Mouse (Mus musculus): ENCODE data around the gene Gcn1l1. TPM values are rescaled to one million over a fixed set of nuclear protein-coding genes. Genes with fewer than 3 reads are reported as not detected.

Gcn1l1 gene
- polyA plus RNA-seq (2017; shearing (Covaris generic)): 70.9 TPM

DNA sequence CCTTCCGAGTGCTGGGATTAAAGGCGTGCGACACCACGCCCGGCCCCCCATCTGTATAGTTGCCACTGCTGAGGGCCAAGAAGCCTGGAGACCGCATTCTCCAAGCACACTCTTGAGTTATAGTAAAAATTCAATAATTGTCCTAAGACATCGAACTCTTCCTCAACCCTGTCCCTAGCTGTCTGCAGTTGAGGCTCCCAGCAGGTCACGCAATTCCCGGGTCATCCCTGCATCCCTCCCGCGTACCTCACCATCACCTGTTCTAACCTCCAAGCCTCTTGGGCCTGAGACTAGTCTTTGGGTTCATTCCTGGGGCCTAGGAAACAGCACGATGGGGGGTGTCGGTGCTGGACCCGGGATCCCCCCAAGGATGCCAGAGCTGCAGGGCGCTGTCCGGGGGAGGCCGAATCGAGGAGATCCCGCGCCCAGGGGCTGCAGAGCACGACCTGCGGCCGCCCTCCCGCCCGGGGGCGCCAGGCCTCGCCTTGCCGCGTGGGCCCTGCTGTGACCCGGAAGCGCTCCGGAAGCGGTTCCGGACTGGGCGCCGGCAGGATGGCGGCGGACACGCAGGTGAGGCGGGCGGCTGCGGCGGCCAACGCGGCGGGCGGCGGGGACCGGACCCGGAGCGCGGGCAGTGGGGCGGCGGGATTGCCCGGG lies at the start of gene Gcn1l1:
Gene Gcn1l1 (plus strand): TSS at position 518 of the 657 bp plus-strand sequence.

DNA sequence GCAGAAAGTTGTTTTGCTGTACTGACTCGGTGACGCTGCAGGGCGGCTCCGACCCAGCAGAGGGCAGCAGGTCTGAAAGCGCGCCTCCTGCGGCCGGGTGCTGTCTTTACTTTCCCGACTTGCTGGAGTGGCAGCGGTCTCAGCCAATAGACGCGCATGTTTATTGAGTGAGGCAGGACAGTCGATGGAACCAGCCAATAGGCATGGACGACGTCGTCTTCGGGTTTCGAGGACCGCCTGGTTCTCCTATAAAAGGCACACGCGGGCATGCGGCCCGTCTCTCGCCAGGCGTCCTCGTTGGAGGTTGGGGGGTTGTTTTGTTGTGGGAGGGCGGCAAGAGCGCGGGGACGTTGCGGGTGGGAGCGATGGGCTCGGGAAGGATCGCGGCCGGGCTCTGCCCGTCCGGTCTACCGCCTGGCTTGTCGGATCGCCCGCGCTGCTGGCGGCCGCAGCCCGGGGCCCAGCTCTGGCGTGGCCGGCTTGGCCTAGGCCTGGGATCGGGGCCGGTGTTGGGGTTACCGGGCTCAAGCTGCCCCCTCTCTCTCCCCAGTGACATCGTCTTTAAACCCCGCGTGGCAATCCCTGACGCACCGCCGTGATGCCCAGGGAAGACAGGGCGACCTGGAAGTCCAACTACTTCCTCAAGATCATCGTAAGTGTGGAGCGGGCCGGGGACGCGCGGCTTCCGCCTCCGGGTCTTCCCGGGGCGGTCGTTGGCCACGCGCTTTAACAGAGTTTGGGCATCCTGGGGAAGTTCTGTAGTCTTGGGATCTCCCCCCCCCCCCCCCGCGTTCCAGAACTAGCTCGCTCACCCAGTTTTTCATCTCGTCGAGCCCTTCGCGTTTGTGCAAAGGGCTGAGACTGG lies 5.6 kb upstream of the Gcn1l1 start, which contains the start of gene Rplp0:
Gene Rplp0 (plus strand): TSS at position 231 of the 865 bp plus-strand sequence.

DNA sequence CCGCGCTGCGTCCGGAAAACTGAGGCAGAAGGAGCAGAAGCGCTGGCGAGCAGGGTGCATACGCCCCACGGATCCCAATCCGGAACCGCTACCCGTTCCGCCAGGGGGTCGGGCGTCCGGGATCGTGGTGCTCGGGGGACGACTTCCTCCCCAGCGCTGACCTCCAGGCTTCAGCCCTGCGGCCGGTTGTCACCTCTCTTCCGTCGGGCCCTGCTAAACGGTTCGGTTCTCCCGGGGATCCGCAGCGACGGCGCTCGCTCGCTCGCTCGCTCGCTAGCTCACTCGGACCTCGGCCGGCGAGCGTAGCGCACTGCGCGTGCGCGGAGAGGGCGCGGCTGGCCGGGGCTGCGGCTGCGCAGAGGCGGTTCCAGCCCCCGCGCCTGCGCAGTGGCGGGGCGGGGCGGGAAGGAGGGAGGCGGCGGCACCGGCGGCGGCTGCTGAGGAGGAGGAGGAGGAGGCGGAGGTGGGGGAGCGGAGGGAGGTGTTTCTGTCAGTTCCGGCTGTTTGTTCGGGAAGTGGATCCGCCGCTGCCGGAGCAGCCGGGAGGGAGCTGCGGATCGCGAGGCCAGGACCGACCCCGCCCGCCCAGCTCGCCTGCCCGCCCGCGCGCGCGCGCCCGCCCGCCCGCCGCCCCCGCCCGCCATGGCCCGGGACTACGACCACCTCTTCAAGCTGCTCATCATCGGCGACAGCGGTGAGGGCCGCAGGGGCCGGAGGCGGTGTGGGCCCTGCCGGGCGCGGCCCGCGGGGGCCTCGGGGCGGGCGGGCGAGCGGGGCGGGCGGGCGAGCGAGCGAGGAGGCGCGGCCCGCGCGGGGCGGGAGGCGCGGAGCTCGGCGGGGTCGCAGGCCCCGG lies 66.7 kb downstream of the Gcn1l1 start, which contains the start of gene Rab35:
Gene Rab35 (plus strand): TSS at position 404 of the 853 bp plus-strand sequence.

Other genes starting within 250 kb of the Gcn1l1 start
- 72.7 TPM for gene Srsf9, start 238.1 kb upstream of the Gcn1l1 start, polyA plus RNA-seq (2017; shearing (Covaris generic))
- gene Gatc, start 224.1 kb upstream of the Gcn1l1 start, polyA plus RNA-seq (2017; shearing (Covaris generic)): 9.4 TPM
- 33.6 TPM for gene Triap1, start 224.0 kb upstream of the Gcn1l1 start, polyA plus RNA-seq (2017; shearing (Covaris generic))
- 471 TPM for gene Cox6a1, start 216.3 kb upstream of the Gcn1l1 start, polyA plus RNA-seq (2017; shearing (Covaris generic))
- 0.21 TPM for gene Msi1, start 135.7 kb upstream of the Gcn1l1 start, polyA plus RNA-seq (2017; shearing (Covaris generic))
- gene Pla2g1b, start 99.0 kb upstream of the Gcn1l1 start, polyA plus RNA-seq (2017; shearing (Covaris generic)): not detected
- gene Sirt4, start 80.5 kb upstream of the Gcn1l1 start, polyA plus RNA-seq (2017; shearing (Covaris generic)): 9.6 TPM
- 69.9 TPM for gene Pxn, start 58.6 kb upstream of the Gcn1l1 start, polyA plus RNA-seq (2017; shearing (Covaris generic))
- gene Rplp0, start 5.8 kb upstream of the Gcn1l1 start, polyA plus RNA-seq (2017; shearing (Covaris generic)): 2,659 TPM
- 18.5 TPM for gene Rab35, start 66.7 kb downstream of the Gcn1l1 start, polyA plus RNA-seq (2017; shearing (Covaris generic))
- gene Bicdl1, start 166.4 kb downstream of the Gcn1l1 start, polyA plus RNA-seq (2017; shearing (Covaris generic)): 79.9 TPM